Mouse (Mus musculus) kidney, postnatal 25 days (tissue): ENCODE data around the gene Hectd4.

Experiments
- DNase-seq, 2 experiments: peaks; one replicate each; pipeline ENCODE4 v3.0.0; 2021; ENCODE audit warnings: mixed read lengths in 2 of 2

Gene Hectd4

GRCm38 (mm10) chr5:121239846-121240245 lies 19.8 kb downstream of the Hectd4 start:
- no peak for DNase-seq

GRCm38 (mm10) chr5:121241182-121241581 lies 21.2 kb downstream of the Hectd4 start:
- no peak for DNase-seq

DNA sequence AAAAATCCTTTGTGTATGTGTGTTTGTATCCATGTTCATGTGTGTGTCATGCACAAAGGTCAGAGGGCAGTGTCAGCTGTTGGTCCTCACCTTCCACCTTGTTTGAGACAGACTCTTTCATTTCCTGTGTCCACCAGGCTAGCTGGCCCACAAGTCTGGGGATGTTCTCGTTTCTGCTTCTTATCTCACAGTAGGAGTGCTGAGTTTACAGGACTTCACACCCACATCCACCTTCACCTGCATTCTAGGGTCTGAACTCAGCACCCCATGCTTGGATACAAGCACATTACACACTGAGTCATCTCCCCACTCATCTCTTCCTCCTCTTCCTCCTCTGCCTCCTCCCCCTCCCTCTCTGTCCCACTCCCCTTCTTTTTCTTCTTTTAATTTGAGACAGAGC lies 22.2 kb downstream of the Hectd4 start:
- DNase-seq, result no peak

DNA sequence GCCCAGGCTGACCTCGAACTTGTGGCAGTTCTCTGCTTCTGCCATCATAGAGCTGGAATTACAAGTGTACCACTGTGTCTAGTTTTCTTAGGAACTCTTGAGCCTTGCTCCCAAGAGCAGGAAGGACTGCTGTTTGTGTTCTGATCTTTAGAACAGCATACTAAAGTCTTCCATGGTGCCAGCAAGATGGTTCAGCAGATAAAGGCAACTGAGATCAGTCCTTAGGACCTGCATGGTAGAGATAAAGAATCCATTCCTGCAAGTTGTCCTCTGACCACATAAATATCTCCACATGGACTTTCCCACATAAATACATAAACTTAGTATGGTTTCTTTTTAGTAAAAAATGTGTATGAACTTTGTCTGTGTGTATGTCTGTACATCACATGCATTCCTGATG lies 22.7 kb downstream of the Hectd4 start:
- DNase-seq, result no peak

DNA sequence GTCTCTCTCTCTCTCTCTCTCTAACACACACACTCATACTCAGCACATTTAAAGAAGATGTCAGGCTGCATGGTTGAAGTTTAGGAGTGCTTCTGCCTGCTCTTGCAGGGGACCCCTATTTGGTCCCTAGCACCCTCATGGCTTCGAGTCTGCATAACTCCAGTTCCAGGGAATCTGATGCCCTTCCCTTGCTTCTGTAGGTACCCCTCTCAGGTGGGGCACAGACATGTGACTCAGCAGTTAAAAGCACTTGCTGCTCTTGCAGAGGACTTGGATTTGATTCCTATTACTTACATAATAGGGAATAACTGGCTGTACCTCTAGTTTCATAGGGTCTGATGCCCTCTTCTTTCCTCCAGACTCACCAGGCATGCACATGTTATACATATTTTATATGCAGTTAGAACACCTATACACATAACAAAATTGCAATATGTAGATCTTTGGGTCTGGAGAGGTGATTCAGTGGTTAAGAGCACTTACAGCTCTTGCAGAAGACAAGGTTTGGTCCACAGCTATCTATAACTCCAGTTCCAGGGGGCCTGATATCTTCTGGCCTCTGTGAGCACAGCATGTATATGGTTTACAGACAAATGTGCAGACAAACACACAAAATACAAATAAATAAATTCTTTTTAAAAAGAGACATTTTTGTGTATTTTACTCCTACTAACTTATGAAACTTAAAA lies 23.8 kb downstream of the Hectd4 start:
- no peak for DNase-seq

GRCm38 (mm10) chr5:121244365-121244731 lies 24.3 kb downstream of the Hectd4 start:
- no peak for DNase-seq

DNA sequence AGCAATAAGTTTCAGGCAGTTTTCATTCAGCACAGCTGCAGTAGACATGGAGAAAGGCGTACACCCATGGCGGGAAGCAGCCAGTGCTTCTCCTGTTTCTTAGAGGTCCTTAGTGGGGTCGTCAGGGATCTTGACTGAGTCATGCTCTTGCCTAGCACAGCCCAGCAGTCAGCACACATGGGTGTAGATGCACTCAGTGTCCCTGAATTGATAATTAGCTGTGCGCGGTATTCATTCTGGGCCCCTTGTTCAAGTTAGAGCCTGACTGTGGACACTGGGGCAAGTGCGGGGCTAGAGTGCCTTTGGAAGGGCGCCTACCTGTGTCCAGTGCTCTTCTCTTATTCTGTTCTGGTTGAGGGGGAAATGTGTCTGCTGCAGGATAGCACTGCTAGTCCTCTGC lies 25.2 kb downstream of the Hectd4 start:
- no peak for DNase-seq

DNA sequence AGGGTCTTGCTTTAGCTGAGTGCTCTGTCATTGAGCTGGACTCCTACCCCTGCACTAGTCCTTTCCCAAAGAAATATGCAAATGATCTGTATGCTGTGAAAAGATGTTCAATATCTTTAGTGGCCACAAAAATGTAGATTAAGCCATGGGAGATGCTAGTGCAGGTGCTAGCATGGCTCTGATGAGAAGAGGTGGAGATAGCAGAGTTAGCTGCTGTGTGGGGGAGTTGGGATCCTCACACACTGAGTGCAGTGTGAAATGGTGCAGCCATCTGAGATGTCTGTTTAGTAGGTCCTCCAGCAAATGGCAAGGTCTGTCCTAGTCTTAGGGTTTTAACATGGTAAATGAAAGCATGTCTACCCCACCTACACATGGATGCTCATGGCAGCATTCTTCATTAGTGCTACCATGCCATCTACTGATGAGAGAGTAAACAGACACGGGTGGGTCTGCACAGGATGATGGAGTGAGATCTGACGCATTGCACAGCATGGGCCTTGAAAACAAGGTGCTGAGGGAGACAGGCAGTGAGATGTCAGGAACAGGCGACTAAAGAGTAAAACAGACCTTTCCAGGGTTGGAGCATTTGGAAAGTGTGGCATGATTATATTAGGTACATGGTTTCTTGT lies 28.9 kb downstream of the Hectd4 start:
- DNase-seq, result no peak

- DNase-seq, result no peak
Measured at GRCm38 (mm10) chr5:121249693-121250092, 29.7 kb downstream of the Hectd4 start.

DNA sequence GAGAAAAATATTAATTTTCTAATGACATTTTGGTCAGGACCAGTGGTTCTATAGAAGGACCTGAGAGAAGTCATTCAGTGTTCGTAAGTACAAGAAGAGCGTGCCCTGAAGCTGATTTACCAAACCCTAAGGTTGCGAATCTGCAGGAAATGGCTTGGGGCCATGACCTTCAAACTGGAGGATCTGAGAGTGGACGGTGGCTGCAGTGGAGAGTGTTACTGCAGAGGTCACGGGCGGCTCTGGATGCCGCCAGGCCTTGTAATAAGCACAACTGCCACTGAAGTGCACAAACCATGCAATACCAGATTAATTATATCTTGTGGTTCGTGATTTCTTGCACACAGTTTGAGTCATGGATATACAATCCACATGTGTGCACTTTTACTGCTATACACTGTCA lies 31.8 kb downstream of the Hectd4 start:
- DNase-seq, result peak; percentile 27 to 59

DNA sequence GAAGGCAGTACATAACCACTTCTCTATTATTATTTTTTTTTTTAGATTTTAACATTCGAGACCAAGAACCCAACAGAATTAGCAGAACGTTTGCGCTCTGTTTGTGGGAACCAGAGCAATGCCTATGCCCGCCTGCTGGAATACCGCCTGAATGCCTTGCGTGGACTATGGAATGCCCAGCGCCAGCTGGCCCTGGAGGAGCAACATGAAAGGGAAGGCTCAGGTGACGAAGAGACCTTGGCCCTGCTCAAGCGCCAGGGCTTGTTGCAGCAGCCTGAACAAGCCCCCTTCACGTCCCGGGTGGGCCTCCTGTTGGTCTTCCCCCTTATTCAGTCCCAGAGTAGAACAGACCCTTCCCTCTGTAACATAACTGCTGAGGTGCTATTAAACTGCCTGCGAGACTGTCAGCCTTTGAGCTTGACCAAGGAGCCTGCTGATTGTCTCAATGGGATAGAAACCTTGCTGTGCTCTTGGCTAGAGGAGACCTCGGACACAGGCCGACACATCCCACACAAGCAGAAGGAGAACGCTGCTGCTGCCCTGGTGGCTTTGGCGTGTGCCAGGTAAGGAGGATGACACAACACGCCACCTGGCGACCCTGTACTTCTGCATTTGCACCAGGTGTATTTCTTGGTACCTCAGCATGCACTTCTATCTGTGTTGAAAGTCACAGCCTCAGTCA lies 33.9 kb downstream of the Hectd4 start:
- DNase-seq, result no peak

GRCm38 (mm10) chr5:121254977-121255376 lies 35.0 kb downstream of the Hectd4 start:
- DNase-seq, result no peak

- no peak for DNase-seq
Measured at GRCm38 (mm10) chr5:121261806-121262205, 41.8 kb downstream of the Hectd4 start.

DNA sequence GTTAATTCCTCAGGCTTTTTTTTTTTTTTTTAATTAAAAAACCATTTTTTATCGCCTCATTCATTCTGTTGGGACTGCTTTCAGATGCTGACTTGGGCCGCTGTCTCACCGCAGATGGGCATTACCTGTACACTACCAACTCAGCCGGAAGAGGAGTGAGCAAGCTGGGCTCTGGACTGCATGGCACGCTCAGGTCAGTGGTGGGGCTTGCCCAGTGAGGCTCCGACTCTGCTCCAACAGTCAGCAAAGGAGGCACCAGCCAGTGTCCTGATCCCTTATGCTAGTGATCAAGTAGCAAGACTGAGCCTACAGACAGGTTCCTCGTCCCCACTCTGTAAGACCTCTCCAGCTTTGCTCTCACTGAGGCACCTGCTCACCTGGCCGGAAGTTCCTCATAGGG lies 42.4 kb downstream of the Hectd4 start:
- no peak for DNase-seq

DNA sequence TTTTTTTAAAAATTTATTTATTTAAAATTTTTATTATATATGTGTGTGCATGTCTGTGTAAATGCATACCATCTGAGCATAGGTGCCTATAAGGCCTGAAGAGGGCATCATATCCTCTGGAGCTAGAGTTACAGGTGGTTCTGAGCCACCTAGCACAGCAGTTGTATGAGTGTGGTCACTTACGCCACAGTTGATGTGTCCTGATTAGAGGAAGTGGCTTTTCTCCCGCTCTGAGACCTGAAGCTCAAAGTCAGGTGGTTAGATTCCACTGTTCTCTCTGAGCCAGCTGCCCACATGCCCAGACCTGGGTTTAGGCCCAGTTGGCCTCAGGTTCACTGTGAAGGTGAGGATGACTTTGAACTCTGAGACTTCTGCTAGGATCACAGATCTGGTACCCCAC lies 44.6 kb downstream of the Hectd4 start:
- DNase-seq, result no peak

DNA sequence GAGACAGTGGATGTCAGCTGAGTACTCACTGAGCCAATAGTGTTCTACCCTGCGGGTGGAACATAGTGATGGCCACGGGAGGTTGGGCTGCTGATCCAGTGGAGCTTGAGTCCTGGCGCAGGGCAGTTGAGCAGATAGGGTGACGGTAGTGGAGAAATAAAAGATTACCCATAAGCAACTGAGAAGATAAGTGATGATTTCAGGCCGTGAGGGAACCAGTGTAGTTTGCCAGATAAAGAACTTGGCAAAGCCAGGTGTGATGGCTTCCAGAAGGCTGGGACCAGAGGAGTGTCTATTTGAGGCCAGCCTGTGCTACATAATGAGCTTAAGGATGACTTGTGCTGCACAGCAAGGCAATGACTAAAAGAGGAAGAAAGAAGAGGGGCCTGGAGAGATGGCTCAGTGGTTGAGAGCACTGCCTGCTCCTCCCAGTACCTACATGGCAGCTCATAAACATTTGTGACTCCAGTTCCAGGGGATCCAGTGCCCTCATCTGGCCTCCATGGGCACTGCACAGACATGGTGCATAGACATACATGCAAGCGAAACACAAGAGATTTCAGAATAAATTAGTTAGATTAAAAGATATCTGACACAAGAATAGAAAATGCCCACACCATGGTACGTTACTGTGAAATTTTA lies 46.8 kb downstream of the Hectd4 start:
- DNase-seq, result peak; percentile 64 to 66

GRCm38 (mm10) chr5:121271046-121271445 lies 51.0 kb downstream of the Hectd4 start:
- DNase-seq, result no peak

GRCm38 (mm10) chr5:121276808-121277207 lies 56.8 kb downstream of the Hectd4 start:
- no peak for DNase-seq

GRCm38 (mm10) chr5:121280456-121280855 lies 60.4 kb downstream of the Hectd4 start:
- DNase-seq, result no peak

DNA sequence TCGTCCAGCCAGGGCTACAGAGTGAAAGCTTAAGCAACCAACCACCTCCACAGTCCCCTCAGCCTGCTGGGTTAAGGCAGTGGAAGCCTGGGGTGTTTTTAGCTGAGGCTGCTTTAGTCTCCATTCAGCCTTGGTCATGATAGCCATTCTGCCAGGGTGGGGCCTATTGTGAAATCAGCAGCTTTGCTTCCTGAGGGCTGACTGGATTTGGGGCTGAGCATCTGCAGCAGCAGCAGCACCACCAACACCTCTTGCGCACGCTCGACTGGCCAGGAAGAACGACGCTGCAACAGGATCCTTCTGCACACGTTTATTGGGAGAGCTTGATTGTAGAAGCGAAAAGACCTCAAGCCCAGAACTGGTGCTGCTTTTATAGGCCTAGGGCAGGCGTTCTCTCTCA lies 63.0 kb downstream of the Hectd4 start:
- DNase-seq, result no peak

DNA sequence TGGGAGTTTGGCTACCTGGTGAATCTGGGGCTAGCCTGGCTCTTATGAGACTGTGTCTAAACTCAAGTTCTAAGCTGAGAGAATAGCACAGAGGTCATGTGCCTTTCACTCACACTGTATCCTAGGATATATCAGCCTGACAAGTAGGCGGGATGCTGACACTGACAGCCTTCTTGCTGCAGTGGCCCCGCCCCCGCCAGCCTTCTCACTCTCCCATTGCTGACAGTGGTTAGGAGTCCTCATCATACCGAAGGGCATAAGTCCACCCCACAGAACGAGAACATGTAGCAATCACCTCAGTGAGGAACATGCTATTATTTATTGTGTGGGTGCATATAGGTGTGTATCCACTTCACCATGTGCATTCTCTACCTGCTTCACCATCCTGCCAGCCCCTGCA lies 64.8 kb downstream of the Hectd4 start:
- DNase-seq, result peak in 1 of 2 experiments; percentile 11

- no peak for DNase-seq
Measured at GRCm38 (mm10) chr5:121287213-121287612, 67.2 kb downstream of the Hectd4 start.

DNA sequence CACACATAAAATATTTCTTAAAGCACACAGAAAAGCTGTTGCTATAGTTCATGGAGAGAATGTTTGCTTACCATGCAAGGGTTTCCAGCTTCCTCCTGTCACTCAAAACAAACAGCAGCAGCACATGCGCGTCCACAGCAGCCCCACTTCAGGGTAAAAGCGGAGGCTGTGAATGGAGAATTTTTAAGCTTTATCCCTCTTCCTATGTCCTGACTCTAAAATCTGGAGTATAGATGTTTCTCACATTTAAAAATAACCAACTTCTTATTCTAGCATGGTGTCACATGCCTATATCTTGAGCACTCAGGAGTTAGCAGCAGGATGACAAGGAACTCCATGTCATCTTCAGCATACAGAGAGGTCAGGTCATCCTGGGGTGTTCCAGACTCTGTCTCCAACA lies 70.3 kb downstream of the Hectd4 start:
- DNase-seq, result no peak
